8 mouse cellular contexts compared by ENCODE assay signal in the genomic region with DNA sequence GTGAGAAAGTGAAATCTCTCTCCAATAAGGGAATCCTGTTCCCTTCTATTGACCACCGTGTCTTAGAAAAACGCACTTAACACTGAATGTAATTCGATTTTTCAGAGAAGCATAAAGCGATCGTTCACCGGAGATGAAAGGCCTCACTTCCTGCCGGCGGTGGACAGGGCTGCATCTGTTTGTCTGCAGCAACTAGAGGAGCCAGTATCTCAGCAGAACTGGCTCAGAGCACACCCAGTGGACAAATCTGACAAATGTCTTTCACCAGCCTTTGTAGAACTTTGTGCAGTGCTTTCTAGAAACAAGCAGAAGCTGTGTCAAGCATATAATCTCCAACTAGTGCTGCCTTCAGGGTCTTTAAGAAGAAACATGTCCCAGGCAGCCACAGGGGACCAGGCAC. TPM values are rescaled to one million over a fixed set of nuclear protein-coding genes. Genes with fewer than 3 reads are reported as not detected.
DNase-seq lines count a peak whose midpoint lies in the region; ATAC-seq lines count a peak whose summit lies in the region.

No protein-coding gene starts in this region.

- H3K4me1 ChIP-seq in hindbrain, embryonic 13.5 days (replicated peaks), result peaks cover 32% of the 10 kb centered on the region
- H3K4me1 ChIP-seq in neural tube, embryonic 13.5 days (replicated peaks), result peaks cover 42% of the 10 kb centered on the region

- no peak overlapping the region for H3K4me2 ChIP-seq in hindbrain, embryonic 13.5 days
- no peak overlapping the region for H3K4me2 ChIP-seq in neural tube, embryonic 13.5 days

- H3K27ac ChIP-seq in hindbrain, embryonic 13.5 days, result no peak overlapping the region
- no peak overlapping the region; the same call in 1 of the 2 replicates for H3K27ac ChIP-seq in neural tube, embryonic 13.5 days (replicated peaks)

- DNase-seq in cerebellum, adult 9-10 months, result no peak
- DNase-seq in lung, postnatal 10 days, result peak; percentile 33
- no peak for DNase-seq in lung, postnatal 4 days
- DNase-seq in gastrocnemius, postnatal 36 days, result no peak
- no peak for DNase-seq in thymus, postnatal 25 days

- H3K27me3 ChIP-seq in hindbrain, embryonic 13.5 days, result no peaks in the 10 kb centered on the region
- no peaks in the 10 kb centered on the region for H3K27me3 ChIP-seq in neural tube, embryonic 13.5 days

- intact Hi-C loops in gastrocnemius, postnatal 36 days (cut with DNase I), result no loop called here

- H3K9ac ChIP-seq in hindbrain, embryonic 13.5 days, result no peak overlapping the region
- H3K9ac ChIP-seq in neural tube, embryonic 13.5 days, result peak overlapping the region; percentile 31; the same call in 1 of the 2 replicates

- WGBS in hindbrain, embryonic 13.5 days, result 9% methylated on average over 8 of the region's 8 CpGs
- WGBS in neural tube, embryonic 13.5 days, result 8% methylated on average over 8 of the region's 8 CpGs

- no peaks in the 10 kb centered on the region for H3K9me3 ChIP-seq in hindbrain, embryonic 13.5 days
- H3K9me3 ChIP-seq in neural tube, embryonic 13.5 days, result no peaks in the 10 kb centered on the region

- H3K4me3 ChIP-seq in hindbrain, embryonic 13.5 days, result no peak overlapping the region
- no peak overlapping the region for H3K4me3 ChIP-seq in neural tube, embryonic 13.5 days

- H3K36me3 ChIP-seq in hindbrain, embryonic 13.5 days, result no peaks in the 10 kb centered on the region
- no peaks in the 10 kb centered on the region for H3K36me3 ChIP-seq in neural tube, embryonic 13.5 days

- 0 out of 2 replicates have a peak, but pooled peaks have one; percentile 66 for ATAC-seq in cerebellum, adult (ENCODE audit: insufficient number of reproducible peaks, low FRiP score, low TSS enrichment)
- ATAC-seq in hindbrain, embryonic 13.5 days (ENCODE audit: low FRiP score), result peak; percentile 62; the same call in 1 of the 2 replicates
- no peak for ATAC-seq in neural tube, embryonic 13.5 days (ENCODE audit: low read depth)

RNA-seq across cellular contexts. Expression of gene Tmem220, which starts 14.5 kb away (rescaled TPM):
- 0.93 and 1.0 TPM in 2 replicates for polyA plus RNA-seq in hindbrain, embryonic 13.5 days (2015; fragmentation: Nextera tagmentation; extraction: Ambion mirVana)
- polyA plus RNA-seq in neural tube, embryonic 13.5 days (2015; fragmentation: Nextera tagmentation; extraction: Ambion mirVana), result 0.87 and 0.98 TPM in 2 replicates
- total RNA-seq in gastrocnemius, postnatal 36 days (2021), result under 1 TPM; 0.49 to 0.64 TPM

RNA-seq across cellular contexts. Expression of gene Adprm, which starts 42.0 kb away (rescaled TPM):
- 34.5 and 35.2 TPM in 2 replicates for polyA plus RNA-seq in hindbrain, embryonic 13.5 days (2015; fragmentation: Nextera tagmentation; extraction: Ambion mirVana)
- polyA plus RNA-seq in neural tube, embryonic 13.5 days (2015; fragmentation: Nextera tagmentation; extraction: Ambion mirVana), result 38.0 and 41.3 TPM in 2 replicates
- total RNA-seq in gastrocnemius, postnatal 36 days (2021), result 1 to 10 TPM; 6.5 to 8.2 TPM

RNA-seq across cellular contexts. Expression of gene Sco1, which starts 42.0 kb away (rescaled TPM):
- polyA plus RNA-seq in hindbrain, embryonic 13.5 days (2015; fragmentation: Nextera tagmentation; extraction: Ambion mirVana), result 13.1 and 14.1 TPM in 2 replicates
- polyA plus RNA-seq in neural tube, embryonic 13.5 days (2015; fragmentation: Nextera tagmentation; extraction: Ambion mirVana), result 14.2 and 15.4 TPM in 2 replicates
- 1 to 10 TPM; 6.6 to 6.7 TPM for total RNA-seq in gastrocnemius, postnatal 36 days (2021)

RNA-seq across cellular contexts. Expression of gene Tmem238l, which starts 54.0 kb away (rescaled TPM):
- not detected in 2 replicates for polyA plus RNA-seq in hindbrain, embryonic 13.5 days (2015; fragmentation: Nextera tagmentation; extraction: Ambion mirVana)
- not detected in 2 replicates for polyA plus RNA-seq in neural tube, embryonic 13.5 days (2015; fragmentation: Nextera tagmentation; extraction: Ambion mirVana)
- total RNA-seq in gastrocnemius, postnatal 36 days (2021), result not detected
